Mouse (Mus musculus) adrenal gland, postnatal 10 days (tissue): ENCODE measurements around the gene Gm14393. TPM values are rescaled to one million over a fixed set of nuclear protein-coding genes. Genes with fewer than 3 reads are reported as not detected.
"Not testable (repeated sequence)": the region's sequence is repeated elsewhere in the genome, so short reads cannot be mapped to it uniquely, and the experiment has no call there.

Experiments
- DNase-seq: peaks from one replicate; pipeline ENCODE4 v3.0.0; 2021; ENCODE audit warnings: mixed read lengths
- long read RNA-seq, 2 experiments: library from polyadenylated mRNA; stranded (forward); transcript quantifications; one replicate each; pipeline ENCODE4 v2.0.0; 2021
- total RNA-seq, 2 experiments: library from RNA; stranded (reverse); gene quantifications; 2 replicates each; pipeline ENCODE4 v1.2.3; 2021

Gm14393 gene
- total RNA-seq: 1 to 10 TPM in 1 of 2 experiments, under 1 TPM in 1; 0.87 to 1.6 TPM
- long read RNA-seq, experiment 1: 0 reads
- long read RNA-seq, experiment 2: 0 reads

GRCm38 (mm10) chr2:175067681-175068261 is at the start of gene Gm14393:
Gene Gm14393 (minus strand): TSS chr2:175067781.
- DNase-seq: not testable (repeated sequence)

- not testable (repeated sequence) for DNase-seq
These were observed 23.3 kb downstream of the Gm14393 start for GRCm38 (mm10) chr2:175044268-175044667.

Other genes starting within 250 kb of the Gm14393 start
- gene Gm14444, start 57.5 kb downstream of the Gm14393 start, total RNA-seq: under 1 TPM; 0.39 to 0.88 TPM
- 10 to 100 TPM; 10.9 to 15.9 TPM for gene Gm14399, start 74.2 kb upstream of the Gm14393 start, total RNA-seq
- gene Gm14443, start 108.1 kb upstream of the Gm14393 start, total RNA-seq: 1 to 10 TPM in 1 of 2 experiments, under 1 TPM in 1; 0.33 to 1.9 TPM
- 10 to 100 TPM; 46.0 to 77.7 TPM for gene Gm14391, start 139.1 kb upstream of the Gm14393 start, total RNA-seq
- 1 to 10 TPM; 5.0 to 8.4 TPM for gene Gm14440, start 207.3 kb upstream of the Gm14393 start, total RNA-seq